Mouse (Mus musculus): ENCODE measurements around the gene Serinc1. TPM values are rescaled to one million over a fixed set of nuclear protein-coding genes. Genes with fewer than 3 reads are reported as not detected.
"Not testable (repeated sequence)": the region's sequence is repeated elsewhere in the genome, so short reads cannot be mapped to it uniquely, and the experiment has no call there.

The Serinc1 gene
- 100 to 1,000 TPM; 886 to 905 TPM for total RNA-seq (2021)
- long read RNA-seq, experiment 1, transcript Serinc1-201 (9 exons, 2,880 nt), result major isoform, 863 of 902 reads
- long read RNA-seq, experiment 1, partial matches to known transcripts, result 25 of 902 reads
- long read RNA-seq, experiment 1, other reads (novel, unspliced or antisense), result 14 of 902 reads
- long read RNA-seq, experiment 2, transcript Serinc1-201 (9 exons, 2,880 nt), result major isoform, 907 of 955 reads
- long read RNA-seq, experiment 2, partial matches to known transcripts, result 32 of 955 reads
- long read RNA-seq, experiment 2, other reads (novel, unspliced or antisense), result 15 of 955 reads

DNA sequence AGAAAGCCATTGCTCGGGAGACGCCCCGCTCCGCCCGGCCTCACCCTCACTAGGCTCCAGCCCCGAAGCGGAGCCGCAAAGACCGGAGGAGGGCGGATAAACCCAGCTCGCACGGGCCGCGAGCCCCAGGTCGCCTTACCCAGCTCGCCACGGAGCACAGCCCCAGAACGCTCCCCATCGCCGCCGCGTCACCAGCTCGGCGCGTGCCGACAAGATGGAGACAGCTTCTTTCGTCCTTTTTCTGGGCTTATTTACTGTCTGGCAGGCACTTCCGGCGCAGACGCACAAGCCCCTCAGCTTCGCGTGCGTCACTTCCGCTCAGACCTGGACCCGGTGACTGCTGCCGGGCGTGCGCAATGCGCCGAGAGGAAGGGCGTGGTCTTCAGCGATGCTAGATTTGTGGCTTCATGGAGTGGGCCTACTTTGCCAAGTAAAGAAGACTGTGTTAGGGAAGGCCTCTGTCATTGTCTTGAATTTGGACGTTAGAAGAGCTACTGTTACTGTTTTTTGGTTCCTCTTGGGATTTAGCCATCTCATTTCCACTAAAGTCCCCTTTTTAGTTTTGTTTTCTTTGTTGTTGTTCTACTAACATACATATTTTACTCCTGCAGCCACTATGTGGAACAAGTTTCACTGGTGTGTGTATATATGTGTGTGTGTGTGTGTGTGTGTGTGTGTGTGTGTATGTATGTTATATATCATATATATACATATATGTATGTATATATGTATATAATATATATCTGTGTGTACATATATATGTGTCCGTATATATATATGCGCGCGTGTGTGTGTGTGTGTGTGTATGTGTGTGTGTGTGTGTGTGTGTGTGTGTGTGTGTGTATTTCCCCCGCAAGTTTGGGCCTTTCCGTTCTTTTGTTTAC lies at the start of gene Serinc1:
TSS of gene Serinc1 (minus strand) at position 313 of the 884 bp plus-strand sequence.
- peak; percentile 96 for DNase-seq (ENCODE audit: low spot score in 2 of 2)

DNA sequence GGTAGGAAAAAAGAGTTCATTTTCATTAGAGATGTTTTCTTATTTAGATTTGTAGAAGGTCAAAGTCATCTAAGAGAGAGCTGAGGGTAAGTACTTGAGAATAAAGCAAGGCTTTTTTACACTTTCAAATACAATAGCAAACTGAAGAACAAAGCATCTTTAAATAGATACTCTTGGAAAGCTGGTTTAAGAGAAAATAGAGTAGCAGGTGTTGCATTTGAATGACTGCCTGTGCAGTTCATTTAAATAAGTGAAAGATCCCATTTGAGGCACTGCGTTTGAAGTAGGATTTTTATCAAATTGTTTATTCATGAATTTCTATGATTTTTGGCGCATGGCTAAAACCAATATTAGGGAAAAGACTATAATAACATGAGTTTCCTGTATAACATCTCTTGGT lies 44.4 kb upstream of the Serinc1 start:
- peak in 1 of 2 experiments; percentile 4 for DNase-seq (ENCODE audit: low spot score in 2 of 2)

DNA sequence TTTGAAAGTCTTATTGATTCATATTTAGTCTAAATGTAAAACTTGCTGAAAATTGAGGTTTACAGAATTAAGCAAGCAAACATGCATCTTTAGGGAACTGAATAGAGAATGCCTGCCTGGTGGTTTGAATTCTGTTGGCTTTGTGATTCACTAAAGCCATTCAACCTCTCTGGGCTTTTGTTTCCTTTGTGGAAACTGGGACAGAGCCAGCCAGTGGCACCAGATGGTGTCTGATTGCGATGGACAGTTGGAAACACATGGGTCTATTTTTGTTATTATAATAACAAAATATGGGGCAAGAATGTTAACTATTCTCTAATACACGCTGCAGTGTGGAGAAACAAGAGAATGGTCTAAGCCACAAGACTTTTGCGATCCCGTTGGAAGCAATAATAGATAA lies 39.8 kb upstream of the Serinc1 start:
- peak in 1 of 2 experiments; percentile 19 for DNase-seq (ENCODE audit: low spot score in 2 of 2)

DNA sequence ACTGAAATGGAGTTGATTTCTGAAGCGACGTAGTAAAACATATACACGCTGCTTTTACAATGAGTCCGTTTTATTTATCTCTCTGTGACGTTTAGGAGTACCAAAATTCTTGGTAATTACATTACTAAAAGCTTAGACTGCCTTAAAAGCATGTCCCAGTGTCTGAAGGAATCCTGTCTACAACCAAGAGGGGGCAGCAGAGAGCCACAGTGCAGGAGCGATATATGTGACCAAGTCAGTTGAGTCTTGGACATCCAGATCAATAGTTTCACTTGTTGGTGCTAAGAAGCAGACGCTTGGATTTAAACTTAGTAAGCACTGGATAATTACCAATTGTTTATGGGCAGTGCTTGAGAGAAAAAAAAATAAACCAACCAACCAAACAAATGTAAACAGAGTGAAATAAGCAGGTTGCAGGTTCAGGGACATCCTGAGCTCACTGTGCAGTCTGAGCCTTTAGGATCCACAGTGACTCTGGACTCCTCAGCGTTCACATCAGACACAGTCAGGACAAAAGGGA lies 38.9 kb upstream of the Serinc1 start:
- peak; percentile 38 to 66 for DNase-seq (ENCODE audit: low spot score in 2 of 2)

DNA sequence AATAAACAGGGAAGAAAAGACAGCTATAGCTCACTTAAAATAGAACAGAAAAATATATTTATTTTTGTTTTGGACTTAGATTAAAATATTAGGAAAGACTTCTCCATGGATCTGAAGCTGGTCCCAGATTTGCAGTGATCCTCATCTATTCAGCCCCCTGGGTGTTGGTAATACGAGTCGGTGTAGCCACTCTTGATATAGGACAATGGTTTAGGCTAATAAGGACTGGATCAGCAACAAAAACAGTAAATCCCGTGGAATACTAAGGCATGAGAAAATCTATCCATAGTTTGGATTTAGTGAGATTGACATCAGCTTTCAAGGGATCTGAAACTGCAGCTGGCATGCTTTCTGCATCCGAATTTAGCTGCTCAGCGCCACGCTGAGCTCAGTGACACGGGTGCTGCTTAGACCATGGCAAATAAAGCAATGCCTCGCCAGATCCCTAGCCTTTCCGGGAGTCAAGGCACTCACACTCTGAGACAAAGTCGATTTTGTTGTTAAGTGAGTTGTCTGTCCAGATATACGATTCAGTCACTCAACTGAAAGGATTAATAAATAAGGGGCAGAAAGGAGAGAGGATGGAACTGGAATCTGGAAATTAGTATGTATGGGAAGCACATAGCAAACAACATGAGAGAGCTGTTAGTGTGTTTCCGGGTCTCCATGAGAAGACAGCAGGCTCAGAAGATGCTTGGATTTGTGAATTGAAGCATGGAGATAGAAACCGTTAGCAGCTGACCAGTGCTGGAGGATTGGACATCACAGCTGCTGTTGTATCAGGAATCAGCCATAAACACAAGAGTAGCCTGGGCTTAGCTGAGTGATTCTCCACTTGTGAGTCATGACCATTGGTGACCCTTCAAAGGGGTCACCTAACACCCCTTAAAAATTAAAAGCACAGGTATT lies 36.9 kb upstream of the Serinc1 start:
- no peak for DNase-seq (ENCODE audit: low spot score in 2 of 2)

DNA sequence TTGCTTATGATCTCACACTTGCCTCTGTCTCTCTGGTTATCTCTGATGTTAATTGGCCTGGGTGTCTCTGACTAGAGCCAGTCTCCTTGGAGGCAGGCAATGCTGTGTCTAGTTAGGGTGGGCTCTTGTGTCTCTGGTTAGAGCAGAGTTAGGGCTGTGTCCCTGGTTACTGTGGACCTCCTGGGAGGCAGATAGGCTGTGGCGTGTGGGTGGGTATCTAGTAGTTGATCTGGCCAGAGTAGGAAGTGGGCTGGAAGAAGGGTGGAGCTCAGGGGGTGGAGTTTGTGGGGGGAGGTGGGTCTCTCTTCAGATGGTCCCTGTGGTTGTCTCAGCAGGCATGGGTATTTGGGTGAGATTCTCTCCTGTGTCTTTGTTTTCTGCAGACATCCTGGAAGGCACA lies 33.9 kb upstream of the Serinc1 start:
- no peak for DNase-seq (ENCODE audit: low spot score in 2 of 2)

DNA sequence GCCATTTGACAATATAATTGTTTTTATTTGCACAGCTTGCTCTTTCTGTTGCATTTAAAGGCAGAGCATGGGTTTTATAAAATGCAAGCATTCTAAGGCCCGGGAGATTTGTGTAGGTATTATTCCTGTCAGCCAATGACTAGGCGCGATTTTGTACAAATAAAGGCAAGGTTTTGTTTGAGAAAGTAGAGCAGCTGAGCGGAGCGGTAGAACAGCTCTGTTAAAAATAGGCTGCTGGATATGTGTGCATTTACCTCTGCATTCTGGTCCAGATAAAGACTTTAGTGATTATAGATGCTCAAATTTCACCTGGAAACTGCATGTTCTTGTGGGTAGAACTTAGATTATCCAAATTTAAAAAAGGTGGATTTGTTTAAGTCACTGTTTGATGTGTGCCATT lies 25.3 kb upstream of the Serinc1 start:
- DNase-seq (ENCODE audit: low spot score in 2 of 2), result no peak

DNA sequence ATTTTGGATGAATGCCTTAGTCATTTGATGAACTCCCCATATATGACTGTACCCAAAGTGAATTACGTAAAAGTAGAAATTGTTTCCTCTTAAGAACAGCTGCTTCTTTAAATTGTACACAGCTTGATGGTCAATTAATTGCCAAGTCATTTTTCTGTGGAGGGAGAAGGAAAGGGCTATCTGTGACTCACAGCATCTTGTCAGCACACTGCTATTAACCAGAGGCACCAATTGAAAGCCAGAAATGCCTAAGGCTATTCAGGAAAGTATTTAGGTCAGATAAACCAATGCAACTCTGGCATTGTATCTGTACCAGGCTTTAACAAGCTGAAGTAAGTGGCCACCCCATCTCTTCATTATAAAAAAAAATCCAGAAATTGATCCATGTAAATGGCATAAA lies 21.4 kb upstream of the Serinc1 start:
- DNase-seq (ENCODE audit: low spot score in 2 of 2), result no peak

DNA sequence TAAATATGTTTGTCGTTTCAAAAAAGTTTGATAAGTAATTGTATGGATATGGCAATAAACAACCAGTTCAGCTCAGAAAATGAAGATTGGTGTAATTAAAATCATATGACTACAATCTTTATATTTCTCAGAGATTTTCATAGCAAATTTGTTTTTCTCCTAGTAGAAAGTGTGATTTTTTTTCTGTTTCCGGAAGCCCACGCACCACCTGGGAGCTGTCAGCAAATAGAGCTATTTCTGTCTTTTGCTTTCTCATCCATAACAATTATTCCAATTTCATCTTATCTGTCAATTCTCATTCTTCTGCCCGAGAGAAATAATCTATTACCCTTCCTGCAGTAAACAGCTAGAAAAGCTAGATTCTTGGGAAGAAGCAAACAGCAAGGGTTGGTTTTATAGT lies 17.3 kb upstream of the Serinc1 start:
- DNase-seq (ENCODE audit: low spot score in 2 of 2), result peak in 1 of 2 experiments; percentile 63

DNA sequence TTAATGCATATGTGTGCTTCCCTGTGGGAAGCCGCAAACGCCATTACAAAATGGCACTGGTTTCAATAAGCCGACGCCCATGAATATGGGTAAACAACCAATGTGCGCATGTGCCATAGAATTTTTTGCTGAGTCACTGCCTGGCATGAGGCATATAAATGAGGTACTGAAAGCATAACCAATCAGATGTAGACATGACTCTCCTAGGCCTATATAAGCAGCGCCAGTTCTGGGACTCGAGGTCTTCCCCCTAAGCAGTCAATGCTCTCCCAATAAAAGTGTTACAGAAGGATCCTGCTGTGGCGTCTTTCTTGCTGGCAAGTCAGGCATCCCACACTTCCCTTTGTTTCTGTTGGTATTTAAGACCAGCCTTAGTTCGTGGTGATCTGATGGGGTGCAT lies 11.6 kb upstream of the Serinc1 start:
- not testable (repeated sequence) for DNase-seq (ENCODE audit: low spot score in 2 of 2)

DNA sequence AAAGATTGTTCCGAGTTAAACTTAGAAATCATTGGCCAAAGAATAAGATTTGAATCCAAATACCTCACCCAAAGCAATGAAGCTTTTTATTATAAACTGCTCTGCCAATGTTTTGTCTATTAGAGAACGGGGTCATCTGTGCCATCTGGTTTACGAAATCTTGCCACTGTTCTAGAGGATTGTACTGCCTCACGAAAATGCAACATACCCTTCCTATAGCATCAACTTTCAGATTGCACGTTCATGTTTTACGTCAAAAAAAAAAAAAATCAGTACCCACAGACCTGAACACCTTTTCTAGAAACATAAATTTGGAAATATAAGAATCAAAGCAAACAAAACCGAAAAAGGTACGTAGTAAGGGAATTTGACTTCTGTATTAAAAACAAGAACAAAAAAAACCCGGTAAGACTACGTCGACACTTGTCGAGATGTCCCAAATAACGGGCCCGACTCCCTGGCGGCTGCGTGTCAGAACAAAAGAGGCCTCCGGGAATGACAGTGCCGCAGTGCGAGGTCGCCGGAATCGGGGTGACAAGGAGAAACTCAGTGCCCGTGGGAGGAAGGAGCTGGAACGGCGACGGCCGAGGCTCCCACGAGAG lies 613 bp downstream of the Serinc1 start:
- DNase-seq (ENCODE audit: low spot score in 2 of 2), result no peak

DNA sequence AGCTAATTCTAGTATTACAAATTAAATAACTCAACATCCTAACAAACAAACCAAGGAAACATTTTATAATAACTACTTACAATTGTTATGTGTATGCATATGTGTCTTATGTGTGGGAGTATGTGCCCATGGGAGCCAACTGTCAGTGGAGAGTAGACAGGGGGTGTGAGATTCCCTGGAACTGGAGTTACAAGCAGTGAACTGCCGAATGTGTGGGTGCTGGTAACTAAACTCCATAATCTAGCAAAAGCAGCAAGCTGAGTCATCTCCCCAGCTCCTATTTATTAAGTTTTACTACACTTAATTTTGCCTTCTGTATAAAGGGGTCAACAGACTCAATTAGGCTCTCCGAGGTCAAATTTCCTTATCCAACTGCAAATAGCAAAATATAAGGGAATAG lies 1.3 kb downstream of the Serinc1 start:
- peak in 1 of 2 experiments; percentile 46 for DNase-seq (ENCODE audit: low spot score in 2 of 2)

DNA sequence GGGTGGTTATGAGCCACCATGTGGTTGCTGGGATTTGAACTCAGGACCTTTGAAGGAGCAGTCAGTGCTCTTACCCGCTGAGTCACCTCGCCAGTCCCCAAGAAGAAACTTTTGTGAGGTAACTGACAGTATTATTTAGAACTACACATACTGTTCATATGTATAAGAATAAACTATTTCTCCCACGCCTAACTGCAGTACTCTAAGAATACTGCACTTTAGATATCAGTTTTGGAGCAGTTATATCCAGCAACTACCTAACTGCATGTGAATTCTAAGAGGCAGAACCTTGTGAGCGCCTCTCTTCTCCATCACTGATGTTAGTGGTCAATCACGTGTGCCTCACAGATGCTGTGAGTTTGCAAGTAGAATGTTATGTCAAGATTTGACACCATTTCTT lies 5.9 kb downstream of the Serinc1 start:
- DNase-seq (ENCODE audit: low spot score in 2 of 2), result no peak

DNA sequence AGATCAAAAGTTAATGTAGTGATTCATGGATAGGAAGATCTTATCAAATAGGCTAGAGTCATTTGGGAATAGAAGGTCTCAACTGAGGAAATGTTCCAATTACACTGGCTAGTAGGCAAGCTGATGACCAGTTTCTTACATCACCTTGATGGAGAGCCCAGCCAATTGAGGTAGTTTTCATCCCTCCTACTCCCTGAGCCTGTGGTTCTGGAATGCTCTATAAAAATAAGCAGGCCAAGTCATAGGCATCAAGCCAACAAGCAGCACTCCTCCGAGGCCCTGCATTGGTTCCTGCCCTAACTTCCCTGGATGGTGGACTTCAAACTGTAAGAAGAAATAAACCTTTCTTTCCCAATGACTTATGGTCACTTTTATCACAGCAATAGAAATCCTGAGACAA lies 17.1 kb downstream of the Serinc1 start:
- DNase-seq (ENCODE audit: low spot score in 2 of 2), result no peak

DNA sequence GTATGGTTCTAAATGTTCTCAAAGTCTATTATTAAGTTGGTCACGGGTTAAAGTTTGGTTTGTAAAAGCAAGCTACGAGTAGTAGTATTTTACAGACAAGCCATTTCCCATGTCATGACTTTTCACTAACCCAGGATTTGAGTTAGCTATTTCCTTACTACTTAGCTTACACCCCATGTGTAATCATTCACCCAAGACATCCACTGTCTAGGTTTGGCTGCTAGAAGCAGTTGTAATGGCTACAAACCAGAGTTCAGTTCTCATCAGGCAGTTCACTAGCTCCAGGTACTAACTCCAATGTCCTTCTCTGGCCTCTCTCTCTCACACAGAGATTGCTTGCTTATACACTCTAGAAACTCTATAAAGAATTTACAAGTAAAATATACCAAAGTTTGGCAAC lies 17.7 kb downstream of the Serinc1 start:
- no peak for DNase-seq (ENCODE audit: low spot score in 2 of 2)

DNA sequence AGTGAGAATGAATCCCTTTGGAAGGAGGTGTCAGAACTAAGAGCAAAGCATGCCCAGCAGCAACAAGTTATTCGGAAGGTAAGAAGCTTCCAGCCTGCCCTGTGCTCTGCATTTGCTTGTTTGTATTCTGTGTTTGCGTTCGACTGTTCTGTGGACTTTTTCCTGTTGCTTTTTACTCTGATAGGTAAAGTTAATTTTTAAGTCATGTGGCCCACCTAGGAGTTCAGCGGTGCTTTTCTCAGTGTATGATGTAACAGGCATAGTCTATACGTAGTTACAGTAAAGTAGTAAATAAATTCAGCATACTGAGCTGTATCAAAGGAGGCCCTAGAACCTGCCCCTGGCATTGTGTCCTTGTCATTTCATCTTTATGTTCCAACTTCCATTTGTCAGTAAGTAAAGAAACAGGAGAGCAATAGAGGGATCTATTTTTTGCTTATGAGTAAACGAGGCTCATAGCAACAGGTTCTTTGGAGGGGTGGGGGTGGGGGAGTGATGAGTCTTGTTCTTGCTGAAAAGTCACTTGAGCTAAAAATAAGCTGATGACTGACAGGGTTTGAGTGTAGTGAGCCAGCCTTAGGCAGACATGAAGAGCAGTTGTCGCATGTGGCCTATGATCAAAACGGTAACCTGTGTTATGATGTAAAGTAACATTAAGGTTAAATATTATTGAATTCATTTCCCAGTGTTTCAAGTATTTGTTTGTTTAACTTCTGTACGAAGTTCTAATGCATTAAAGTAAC lies 32.7 kb downstream of the Serinc1 start:
- no peak for DNase-seq (ENCODE audit: low spot score in 2 of 2)

DNA sequence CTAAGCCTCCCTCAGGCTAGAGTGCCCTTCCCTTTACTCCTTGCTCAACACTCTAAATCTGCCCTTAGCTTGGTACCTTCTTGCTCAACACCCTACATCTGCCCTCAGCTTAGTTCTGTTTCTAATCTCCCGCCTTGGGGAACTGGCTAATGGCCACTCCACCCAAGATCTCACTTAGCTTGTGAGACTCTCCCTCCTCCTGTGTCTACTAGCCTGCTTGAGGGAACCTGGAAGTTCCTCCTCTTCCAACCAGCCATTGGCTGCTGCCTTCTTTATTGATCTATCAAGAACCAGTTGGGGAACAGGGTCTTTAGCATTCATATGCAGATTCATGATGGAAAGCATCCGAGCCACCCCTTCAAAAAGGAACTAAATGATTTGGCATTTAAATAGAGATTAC lies 40.3 kb downstream of the Serinc1 start:
- DNase-seq (ENCODE audit: low spot score in 2 of 2), result no peak

DNA sequence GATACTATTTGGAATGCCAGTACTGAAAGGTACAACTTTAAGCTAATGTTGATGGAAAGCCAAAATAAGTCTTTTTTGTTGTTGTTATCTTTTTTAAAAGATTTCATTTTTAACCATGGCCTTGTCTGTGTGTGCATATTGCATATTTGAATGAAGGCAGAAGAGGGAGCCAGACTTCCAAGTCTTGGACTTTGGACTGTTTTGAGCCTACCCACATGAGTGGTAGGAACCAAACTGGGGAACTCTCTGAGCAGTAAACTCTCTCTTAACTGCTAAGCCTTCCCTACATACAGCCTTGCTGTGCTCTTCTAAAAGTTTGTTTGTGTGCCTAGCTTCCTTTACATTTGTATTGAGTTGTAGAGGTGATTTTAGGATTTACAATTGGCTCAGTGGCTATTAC lies 43.7 kb downstream of the Serinc1 start:
- no peak for DNase-seq (ENCODE audit: low spot score in 2 of 2)

DNA sequence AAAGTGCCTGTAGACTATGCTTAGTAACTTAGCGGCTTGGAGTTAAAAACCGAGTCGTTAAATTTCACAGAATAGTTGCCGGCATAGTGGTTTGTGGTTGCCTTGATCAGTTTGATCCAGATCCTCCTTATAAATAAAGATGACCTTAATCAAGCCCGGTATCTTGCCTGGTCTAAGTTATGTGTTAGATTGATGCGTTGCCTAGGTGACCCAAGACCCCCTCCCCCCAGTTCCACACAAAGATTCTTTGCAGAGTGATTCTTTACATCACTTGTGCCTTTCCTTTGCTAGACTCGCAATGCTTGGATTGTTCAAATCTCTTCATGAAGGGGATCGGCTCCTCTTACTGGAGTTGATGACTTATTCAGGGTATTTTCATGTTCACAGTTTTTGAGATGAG lies 45.1 kb downstream of the Serinc1 start:
- no peak for DNase-seq (ENCODE audit: low spot score in 2 of 2)

DNA sequence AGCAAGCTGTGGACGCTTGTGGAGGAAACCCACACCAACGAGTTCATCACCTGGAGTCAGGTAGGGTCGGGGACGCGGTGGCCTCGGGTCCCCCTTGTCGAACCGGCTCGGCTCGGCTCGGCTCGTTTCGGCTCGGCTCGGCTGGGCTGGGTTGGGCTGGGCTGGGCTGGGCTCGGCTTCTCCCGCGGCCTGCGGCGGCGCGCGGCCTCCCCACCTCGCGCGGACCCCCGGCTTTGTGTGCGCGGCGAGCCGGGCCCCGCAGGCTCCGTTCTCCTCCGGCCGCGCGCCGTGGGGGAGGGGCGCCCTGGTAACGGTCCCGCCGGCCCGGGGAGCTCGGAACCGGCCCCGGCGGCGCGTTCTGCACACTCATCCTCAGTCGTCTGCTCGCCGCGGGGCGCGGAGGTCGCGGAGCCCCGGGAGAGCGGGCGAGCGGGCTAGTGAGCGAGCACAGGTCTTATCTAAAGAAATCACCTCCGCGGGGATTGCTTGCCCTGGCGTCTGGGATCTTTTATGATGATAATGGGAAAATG lies 45.7 kb downstream of the Serinc1 start:
- DNase-seq (ENCODE audit: low spot score in 2 of 2), result peak in 1 of 2 experiments; percentile 75

Measured in layer of hippocampus, postnatal 14 days (tissue).